Mouse (Mus musculus) MN1 (cell line): ENCODE data around the gene Fbxo24.
"Not testable (repeated sequence)": the region's sequence is repeated elsewhere in the genome, so short reads cannot be mapped to it uniquely, and the experiment has no call there.

Experiments
- DNase-seq: peaks from one replicate; pipeline ENCODE4 v3.0.0-alpha.2; 2016; ENCODE audit warnings: low spot score

Gene Fbxo24

DNA sequence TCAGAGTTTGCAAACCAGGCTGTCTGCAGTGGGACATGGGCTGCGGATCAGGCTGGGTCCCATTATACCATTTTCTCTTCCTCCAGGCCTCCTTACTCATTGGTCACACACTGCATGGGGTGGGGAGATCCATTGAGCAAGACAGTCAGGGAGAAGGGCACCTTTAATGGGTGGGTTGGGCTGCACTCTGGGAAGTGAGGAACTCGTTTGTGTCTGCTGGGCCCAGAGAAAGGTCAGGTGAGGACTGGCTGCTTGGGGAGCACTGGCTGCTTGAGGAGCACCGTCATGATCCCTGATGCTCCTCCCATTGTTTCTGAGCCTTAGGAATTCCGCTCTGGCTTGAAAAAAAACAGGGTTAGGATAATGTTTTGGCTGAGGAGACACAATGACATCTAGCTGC, 14.1 kb upstream of the Fbxo24 start:
- DNase-seq: no peak

DNA sequence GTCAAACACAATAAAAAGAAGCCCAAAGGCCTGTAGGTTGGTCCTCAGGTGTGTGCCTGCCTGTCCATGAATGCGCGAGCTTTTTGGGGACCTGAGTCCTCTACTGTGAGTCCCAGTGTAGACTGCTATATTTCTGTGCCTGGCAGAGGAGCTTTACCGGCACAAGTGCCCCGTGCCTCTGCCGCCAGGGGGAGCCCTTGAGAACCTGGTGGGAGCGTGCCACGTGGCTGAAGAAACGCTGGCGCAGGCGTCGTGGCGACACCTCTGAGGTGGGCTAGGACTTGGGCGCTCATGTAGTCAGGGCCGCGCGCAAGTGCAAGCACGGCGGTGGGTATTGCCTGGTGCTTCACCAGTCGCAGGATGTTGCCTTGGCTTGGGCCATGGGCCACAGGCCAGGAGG, 12.3 kb upstream of the Fbxo24 start, which contains the start of gene Sap25:
Gene Sap25 (plus strand): TSS at position 281 of the 400 bp plus-strand sequence.
- DNase-seq: no peak

DNA sequence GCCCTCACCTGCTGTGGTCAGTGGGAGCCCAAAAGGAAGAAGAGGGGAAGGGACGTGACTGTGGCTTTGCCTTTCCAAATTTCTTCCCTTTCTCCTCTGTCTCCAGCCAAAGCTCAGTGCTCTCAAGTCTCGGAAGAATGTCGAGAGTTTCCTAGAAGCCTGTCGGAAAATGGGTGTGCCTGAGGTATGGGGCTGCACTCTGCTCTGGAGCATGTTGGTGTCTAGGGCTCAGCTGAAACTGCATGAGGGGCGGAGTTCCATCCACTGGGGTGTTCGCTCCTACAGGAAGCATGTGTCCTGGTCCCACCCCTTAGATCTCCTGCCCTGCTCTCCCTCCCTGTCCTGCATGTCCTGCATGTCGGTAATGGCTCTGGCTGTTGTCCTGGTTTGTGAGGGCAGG, 10.7 kb upstream of the Fbxo24 start:
- no peak for DNase-seq

DNA sequence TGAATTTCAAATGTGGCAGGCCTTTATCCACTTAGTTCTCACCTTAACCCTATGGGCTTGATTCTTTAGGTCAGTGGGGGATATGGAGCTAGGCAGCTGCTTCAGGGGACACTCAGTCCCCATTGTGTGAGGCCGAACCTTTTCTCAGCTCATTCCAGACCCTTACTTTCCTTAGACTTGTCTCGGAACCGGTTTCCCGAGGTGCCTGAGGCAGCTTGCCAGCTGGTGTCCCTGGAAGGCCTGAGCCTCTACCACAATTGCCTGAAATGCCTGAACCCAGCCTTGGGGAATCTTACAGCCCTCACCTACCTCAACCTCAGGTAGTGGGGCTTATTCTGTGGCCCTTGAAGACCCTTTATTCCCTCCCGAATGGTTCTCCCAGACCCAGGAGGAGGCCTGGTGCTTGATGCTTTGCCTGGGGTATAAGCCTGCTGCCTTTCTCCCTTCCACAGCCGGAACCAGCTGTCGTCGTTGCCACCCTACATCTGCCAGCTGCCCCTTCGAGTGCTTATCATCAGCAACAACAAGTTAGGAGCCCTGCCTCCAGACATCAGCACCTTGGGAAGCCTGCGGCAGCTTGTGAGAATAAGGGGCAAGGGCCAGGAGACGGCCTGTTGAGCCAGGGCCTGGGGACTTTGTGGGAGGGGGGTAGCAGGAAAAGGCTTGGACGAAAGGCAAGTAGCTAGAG, 4.7 kb upstream of the Fbxo24 start:
- DNase-seq: no peak

DNA sequence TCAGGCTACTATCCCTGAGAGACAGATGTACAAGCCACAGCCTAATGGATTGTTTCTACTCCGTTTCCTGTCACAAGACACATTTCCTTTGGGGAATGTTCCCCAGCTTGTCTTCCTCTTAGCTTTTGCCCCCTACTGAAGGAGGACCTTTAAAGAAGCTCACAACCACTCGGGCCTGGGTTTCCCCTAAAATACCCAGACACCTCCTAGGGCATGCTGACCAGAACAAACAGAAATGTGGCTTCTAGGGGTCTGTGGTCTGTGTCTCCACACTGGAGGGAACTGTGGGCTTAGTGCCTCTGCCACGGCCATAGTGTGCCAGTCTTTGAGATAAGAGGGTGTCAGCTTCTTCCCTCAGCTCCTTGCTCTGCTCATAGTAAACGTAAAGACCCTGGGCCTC, 2.8 kb upstream of the Fbxo24 start:
- DNase-seq: no peak

DNA sequence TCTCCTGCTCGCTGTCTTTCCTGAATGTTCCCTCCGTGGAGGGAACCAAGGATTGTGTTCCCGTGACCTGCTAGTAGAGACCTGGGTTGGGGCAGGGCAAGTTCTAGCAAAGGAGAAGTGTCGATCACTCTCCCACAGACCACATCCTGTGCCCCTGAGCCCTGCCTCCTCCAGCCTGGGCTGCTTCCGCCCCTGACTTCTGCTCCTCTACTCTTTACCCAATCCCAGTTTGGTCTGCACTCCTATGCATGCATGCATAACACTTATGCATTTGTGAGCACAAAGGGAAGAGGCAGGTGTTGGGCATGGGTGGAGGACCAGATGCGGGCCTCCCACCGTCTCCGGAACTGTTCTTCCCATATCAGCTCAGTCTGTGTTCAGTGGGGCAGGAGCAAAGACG, 2.4 kb upstream of the Fbxo24 start:
- no peak for DNase-seq

DNA sequence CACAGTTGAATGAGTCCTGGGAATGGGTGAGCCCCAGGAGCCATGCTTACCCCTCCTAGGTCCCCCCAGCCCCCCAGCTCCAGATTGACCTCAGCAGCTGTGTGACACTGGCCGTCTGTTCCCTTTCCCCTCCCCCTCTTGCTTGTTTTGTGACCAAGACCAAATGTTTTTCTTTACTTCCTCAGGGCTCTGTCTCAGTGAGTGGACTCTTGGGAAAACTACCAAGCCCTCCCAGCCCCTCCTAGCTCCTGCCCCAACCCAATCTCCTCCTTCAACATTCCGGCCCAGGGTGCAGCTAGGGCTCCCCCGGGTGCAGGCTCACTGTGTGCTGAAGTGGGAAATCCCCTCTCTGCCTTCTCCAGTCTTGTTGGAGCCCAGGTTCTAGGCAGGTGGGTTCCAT, 1.8 kb upstream of the Fbxo24 start:
- no peak for DNase-seq

DNA sequence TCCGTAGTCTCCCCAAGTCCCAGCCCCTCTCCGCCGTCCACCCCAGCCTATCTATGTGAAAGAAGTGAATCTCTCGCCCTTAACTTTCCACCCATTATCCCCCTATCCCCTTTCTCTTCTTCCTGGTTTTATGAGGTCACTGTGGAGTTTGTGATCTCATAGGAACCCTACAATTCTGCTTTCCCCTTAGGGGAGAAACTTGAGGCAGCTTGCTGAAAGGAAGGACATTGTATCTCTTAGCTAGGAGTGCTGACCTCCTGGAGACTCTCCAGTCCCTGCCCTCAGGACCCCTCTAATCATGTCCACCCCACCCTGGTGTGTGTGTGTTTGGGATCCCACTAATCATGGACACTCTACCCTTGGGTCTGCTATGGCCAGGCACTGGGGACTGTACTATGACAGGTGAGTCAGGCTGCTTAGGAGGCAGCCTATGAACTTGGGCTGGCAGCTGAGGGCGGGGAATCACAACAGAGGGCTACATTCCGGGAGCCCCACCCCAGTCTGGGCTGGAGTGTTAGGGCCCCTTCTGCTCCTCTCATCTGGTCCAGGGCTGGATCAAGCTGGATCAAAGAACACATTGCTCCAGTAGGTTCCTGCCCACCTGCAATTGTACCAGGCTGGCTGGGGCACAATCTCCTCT, 1.2 kb upstream of the Fbxo24 start:
- DNase-seq: no peak

DNA sequence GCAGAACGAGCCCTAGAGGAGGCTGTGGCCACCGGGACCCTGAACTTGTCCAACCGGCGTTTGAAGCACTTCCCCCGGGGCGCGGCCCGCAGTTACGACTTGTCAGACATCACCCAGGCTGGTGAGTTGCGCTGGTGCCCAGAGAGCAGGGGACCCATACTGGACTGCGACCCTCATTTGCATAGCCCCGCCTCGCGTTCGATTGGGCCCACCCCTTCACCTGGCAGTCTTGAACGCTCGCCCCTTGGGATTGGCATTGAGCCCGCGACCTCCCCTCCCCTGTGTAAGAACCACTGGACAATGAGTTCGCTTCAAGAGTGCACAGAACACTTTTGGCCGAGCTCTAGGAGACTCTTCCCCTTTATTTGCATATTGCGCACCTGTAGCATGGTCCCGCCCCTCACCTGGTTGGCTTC, 512 bp upstream of the Fbxo24 start:
- peak; percentile 71 for DNase-seq

DNA sequence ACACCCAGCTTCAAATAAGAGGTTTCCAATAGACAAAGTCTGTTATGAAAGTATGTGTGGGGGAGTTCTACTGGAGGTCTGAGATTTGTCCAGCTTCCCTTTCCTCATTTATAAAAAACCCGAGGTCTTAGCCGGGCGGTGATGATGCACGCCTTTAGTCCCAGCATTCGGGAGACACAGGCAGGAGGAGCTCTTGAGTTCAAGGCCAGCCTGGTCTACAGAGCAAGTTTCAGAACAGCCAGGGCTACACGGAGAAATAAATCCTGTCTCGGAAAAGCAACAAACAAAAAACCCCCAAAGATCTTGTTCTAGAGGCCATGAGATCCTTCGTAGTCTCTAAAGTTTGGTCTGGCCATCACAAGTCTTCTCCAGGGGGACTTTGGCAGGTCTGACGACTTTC, 811 bp downstream of the Fbxo24 start:
- DNase-seq: peak; percentile 61

DNA sequence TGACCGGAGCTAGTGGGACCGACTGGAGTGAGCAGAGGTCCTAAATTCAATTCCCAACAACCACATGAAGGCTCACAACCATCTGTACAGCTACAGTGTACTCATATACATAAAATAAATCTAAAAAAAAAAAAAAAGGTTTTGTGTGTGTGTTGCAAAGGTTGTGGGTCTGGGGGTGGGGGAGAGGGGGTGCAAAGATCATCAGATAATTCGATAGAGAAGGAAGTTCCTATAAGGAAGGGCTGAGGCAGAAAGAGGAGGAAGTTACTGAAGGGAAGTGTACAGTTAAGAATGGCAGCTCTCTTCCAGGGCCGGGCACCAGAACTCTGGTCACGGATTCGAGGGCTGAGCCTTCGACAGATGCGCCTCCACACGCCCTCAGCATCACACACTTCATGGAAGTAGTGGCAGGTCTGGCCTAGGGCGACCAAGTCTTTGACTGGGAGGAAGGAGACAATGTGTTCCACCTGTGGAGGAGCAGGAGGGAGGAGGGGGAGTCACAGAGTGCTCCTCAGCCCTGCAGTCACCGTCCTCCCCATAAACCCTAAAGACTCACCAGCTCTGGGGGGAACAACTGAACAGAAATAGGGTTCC, 4.8 kb downstream of the Fbxo24 start:
- no peak for DNase-seq

DNA sequence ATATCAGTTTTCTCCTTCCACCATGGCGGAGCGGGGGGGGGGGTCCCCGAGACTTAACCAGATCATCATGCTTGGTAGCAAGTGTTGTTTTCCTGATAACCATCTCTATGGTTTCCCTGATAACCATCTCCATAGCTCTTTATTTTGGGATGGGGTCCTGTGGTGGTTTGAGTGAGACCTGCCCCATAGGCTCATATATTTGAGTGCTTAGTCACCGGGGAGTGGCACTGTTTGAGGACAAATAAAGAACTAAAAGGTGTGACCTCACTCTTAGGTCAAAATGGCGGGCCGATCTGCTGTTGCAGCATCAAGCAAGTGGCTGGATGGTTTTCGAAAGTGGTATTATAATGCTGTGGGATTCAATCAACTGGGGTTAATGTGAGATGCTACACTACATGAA, 13.5 kb downstream of the Fbxo24 start:
- no peak for DNase-seq

DNA sequence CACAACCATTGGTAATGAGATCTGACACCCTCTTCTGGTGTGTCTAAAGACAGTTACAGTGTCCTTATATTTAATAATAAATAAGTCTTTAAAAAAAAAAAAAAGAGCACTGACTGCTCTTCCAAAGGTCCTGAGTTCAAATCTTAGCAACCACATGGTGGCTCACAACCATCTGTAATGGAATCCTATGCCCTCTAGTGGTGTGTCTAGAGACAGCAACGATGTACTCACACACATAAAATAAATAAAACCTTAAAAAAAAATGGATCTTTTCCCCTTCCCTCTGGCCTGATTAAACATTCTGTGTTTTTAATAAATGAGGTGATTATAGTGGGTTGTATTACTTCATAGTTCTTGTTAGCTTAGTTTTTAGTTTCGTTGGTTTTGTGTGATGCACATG, 13.9 kb downstream of the Fbxo24 start:
- DNase-seq: not testable (repeated sequence)

DNA sequence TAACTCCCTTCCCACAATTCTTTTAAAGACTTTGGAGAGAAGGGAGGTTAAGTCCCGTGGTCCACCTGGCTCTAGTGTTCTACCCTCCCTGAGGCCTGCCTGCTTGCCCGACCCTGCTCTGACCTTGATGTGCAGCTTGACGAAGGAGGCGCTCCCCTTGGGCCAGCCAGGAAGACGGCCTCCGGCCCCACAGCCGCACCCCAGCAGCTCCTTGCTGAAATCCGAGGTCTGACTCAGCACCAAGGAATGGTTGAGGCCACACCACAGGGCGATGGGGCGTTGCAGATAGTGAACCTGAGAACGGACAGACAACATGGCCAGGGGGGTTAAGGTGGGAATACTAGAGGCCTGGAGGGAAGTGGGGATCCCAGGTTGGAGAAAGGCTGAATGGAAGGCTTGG, 15.3 kb downstream of the Fbxo24 start, which contains the start of gene Pcolce:
Gene Pcolce (minus strand): TSS at position 235 of the 400 bp plus-strand sequence.
- DNase-seq: no peak

DNA sequence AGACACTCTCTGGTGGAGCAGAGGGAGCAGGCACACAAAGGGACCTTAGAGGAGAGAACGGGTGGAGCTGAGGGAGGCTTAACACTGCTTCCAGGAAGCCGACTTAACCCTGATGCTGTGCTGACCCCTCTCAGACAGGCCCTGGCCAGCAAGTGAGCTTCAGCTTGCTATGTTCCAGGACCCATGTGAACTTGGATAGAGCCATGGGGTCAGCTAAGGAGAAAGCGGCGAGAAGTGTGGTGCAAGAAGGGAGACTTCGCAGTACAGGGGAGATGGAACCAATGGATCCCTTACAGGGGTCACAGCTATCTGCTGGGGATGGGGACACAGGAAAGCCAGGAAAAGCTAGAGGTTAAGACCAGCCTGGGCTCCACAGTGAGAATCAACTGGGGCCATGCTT, 15.7 kb downstream of the Fbxo24 start:
- DNase-seq: no peak

DNA sequence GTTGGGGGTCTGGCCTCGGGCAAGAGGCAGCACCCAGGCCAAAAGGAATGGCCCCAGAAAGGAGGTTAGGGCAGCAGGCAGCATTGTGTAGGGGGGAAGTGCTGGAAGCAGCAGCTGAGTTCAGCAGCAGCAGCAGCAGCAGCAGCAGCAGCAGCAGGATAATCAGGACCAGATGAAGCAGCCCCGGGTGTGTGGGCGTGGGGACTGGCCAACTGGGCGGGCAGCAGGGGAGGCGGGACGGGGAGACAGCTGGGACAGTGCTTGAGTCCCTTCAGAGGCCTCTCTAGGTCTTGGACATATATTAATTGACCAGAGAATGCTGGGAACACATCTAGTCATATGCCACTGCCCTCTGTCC, 17.6 kb downstream of the Fbxo24 start:
- DNase-seq: peak; percentile 83

DNA sequence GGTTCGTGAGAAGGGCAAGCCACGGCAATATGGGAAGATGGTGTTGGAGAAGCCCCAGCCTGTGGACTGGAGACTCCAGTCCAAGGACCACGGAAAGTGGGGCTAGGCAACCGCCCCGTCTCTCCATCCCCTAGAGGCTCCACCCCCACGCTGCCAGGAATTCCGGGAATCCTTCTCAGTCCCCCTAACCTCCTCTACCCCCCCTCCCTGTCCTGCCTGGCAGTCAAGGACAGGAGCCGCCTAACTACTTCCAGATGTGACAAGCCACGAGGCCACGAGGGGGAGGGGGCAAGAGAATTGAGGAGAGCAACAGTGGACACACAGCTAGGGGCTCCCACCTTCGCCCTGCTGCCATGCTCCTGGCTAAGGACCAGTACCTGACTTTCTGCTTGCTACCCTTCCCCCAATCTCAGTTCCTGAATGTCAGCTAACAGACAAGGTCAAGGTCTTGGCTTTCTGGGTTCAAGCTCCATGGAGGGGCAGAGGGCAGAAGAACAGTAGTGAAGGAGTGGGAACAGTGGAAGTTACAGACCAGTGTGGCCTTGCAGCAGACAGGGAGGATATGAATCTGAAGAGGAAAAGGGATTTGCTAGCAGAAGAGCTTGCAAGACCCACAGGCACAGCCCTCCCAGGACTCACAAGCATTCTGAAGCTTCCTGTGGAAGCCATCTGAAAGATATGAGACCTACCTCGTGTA, 18.1 kb downstream of the Fbxo24 start:
- peak; percentile 66 for DNase-seq

DNA sequence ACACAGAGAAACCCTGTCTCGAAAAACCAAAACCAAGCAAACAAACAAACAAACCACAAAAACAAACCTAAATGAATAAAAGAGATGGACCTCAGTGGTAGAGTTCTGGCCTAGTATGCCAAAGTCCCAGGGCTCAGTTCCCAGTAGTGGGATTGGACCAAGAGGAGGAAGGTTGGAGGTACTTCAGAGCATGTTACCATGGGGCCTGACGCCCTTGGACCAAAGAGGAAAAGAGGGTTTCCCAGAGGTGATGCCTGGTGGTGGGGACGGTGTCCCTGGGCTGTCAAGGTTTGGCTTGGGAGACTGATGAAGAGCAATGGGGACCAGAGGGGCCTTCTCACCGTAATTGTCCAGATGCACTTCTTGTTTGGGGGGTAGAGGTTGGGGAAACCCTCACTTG, 18.7 kb downstream of the Fbxo24 start:
- no peak for DNase-seq

DNA sequence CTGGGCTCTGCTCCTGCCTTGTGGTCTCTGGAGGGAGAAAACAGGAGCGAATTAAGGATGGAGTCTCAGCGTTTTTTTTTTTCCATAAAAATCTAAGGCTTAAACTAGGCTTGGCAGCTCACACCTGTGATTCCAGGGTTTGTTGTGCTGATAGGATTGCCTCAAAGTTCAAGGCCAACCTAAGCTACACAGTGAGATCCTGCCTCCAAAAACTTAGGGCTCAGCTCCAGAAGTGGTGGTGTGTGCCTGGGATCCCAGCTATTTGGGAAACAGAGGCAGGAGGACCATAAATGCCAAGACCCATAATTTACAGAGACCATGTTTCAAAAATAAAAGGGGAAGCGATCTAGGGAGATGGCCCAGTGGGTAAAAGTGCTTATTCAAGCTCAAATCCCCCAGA, 19.5 kb downstream of the Fbxo24 start:
- DNase-seq: no peak

DNA sequence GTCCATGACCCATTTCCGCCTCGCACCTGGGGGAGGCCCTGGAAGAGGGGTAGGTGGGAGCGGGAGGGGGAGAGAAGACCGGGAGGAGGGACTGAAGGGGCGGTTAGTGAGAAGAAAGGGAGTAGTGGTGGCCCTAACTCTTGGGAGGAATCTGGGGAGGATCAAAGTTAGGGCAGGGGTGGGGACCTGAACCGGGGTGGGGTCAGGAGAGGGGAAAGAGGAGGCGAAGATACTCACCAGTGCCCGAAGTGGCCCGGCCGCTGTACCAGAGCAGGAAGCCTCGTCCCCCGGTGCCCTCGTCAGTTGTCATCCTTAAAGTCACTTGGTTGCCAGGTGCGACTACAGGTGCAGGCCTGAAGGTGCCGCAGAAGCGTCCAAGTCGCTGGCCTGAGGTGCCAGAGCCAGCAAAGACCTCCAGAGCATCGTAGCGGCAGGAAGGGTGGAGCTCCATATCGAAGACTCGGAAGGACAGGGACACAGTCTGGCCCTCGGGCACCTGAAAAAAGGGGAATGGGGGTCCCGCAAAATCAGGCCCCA, 20.1 kb downstream of the Fbxo24 start:
- no peak for DNase-seq

DNA sequence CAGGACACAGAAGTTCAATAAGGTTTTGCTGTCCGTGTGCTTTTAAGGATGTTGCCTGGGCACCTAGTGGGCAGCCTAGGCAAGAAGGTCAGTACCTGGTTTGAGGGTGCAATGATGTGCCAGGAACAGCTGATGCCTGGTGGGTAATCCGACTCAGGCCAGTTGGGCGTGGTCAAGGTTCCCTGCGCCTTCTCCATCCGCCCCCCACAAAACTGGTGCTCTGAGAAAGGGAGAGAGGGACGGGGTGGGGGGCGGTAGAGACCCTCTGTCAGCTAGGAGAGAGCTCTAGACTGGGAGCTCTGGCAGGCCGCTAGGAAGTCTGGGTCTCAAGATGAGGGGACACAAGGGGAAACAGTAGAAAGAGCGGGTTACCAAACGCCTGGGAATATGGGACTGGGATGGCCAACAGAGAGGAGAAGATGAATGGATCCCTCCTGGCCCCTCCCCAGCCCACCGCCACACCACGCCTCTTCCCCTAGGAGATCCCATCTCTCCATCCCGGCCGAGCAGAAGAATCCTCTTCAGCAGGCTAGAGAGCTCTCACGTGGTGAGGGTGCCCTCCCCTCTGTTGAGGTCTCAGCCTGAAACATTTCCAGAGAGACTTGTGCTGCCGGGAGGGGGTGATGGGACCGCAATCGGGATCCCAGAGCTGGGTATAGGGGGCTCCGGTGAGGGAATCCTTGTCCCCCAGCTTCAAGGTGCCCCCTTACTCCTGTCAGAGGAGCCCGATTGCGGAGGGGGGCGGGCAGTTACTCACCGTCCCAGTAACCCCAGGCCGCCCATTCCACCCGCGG, 20.7 kb downstream of the Fbxo24 start:
- no peak for DNase-seq

DNA sequence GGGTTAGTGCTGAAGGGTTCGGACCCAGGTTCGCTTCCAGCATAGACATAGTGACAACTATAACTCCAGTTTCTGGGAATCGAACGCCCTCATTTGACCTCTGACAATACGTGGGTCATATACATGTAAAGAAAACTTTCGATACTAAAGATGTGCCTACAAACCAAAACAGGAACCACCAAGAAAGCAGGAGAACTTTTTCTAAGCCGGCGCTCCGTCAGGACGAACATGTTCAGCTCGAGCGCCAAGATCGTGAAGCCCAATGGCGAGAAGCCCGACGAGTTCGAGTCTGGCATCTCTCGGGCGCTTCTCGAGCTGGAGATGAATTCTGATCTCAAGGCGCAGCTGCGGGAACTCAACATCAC, 27.5 kb downstream of the Fbxo24 start:
- no peak for DNase-seq
